Mouse (Mus musculus) frontal cortex, postnatal 25 days (tissue): ENCODE measurements around the gene BC067074.
"Not testable (repeated sequence)": the region's sequence is repeated elsewhere in the genome, so short reads cannot be mapped to it uniquely, and the experiment has no call there.

Experiments used
- DNase-seq, 2 experiments: peaks; one replicate each; pipeline ENCODE4 v3.0.0; 2022; ENCODE audit warnings: low spot score in 2 of 2

Gene BC067074

GRCm38 (mm10) chr13:113292975-113293706, at the start of gene BC067074:
Gene BC067074 (plus strand): TSS chr13:113293159.
- no peak for DNase-seq

DNA sequence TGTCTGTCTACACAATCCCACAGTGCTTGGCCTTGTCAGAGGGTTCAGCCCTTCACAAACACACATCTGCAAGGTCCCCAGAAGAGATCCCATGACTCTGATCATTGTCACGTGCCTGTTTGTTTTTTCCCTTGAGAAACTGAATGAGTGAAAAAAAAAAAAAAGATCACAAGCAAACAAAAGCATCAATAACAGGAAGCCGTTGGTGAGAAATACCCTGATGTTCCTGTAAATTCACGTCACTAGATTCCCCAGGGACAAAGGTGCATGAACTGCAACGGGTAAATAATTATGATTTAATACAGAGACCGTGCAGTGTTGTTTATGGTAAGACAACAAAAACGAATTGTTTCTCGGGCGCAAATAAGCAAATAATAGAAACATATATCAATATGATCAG, 47.9 kb upstream of the BC067074 start:
- DNase-seq: no peak

DNA sequence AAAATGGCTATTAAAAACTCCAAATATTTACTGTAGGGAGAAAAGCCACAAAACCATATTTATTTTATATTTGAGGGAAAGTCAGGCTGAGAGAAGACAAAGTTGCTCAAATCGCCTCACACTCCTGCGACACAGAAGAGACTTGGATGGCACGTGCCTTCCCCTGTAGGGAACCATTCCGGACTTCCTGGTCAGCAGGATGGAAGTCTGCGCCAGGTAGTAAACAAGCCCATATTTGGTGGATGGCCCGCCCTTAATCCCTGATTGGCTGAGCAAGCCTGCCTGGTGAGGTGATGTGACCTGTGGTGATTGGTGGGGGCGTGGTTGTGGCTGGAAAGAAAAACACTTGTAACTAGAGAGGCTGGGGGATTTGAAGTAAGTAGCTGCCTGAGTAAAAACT, 40.4 kb upstream of the BC067074 start:
- DNase-seq: not testable (repeated sequence)

DNA sequence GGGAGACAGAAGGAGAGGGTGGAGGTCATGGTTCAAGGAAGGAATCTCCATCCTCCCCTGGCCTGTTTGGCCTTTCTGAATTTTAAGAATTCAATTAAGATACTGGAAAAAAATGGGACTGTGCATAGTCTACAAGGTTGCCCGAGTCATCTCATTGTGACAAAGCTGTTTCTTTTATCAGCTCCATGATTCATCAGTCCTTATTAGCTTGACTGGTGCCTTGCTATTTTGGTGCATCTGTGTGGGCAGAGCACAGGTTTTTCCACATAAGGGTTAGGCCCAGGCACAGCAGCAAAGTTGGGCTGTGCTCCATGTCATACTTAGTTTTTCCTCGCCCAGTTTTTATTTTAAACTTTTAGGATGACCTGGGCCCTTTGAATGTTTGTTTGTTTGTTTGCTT, 36.2 kb upstream of the BC067074 start:
- no peak for DNase-seq

GRCm38 (mm10) chr13:113257190-113257589, 35.8 kb upstream of the BC067074 start:
- DNase-seq: no peak

DNA sequence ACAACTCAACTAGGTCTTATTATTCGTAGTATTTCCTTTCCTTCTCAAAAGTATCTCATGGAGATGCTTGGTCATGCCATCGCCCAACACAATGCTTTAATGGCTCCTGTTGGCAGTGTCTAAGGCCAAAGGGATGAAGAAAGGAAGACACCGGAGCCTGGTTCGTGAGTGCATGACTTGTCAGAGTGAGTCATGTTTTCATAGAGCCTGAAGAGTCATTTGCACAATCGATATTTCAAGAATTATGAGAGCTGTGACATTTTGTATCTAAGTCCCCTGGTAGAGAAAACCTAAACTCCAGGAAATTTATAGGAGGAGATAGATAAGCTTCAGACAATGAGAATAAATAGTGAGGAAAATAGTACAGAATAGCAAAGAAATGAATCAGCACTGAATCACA, 33.7 kb upstream of the BC067074 start:
- no peak for DNase-seq

DNA sequence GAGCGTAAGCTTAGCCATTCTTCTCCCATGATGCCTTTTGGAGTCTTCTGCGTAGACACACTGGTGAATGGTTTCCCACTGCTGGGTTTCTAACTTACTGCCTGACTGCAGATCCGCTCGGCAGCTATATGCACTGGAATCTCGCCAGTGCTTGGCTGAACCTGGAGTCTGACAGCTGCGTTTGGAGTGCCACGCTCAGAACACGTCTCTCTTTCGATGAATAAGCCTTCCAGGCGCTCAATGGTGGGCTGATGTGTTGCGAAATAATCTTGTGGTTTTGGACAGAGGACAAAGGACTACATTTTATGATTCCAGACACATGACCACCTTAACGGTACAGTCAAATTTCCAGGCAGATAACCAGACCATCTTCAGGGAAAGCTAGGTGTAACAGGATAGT, 30.1 kb upstream of the BC067074 start:
- DNase-seq: peak in 1 of 2 experiments; percentile 5

DNA sequence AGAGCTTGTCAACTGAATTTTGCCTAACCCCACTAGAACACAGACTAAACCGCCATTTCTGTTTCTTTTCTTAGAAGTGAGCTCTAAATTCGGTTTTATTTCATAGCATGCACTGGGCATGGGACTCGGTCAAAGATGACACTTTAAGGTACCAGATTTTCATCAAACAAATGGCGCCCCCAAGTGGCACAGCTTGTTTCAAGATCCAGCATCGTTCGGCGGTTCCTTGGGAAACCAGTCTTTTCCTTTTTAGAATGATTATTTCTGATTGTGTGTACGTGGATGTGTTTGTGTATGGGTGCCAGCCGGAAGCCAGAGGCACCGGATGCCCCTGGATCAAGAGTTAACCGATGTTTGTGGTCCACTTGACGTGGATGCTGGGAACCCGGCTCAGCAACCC, 27.7 kb upstream of the BC067074 start:
- DNase-seq: peak; percentile 47 to 49

GRCm38 (mm10) chr13:113266495-113266951, 26.4 kb upstream of the BC067074 start:
- peak; percentile 53 to 65 for DNase-seq

GRCm38 (mm10) chr13:113267204-113267603, 25.8 kb upstream of the BC067074 start:
- no peak for DNase-seq

DNA sequence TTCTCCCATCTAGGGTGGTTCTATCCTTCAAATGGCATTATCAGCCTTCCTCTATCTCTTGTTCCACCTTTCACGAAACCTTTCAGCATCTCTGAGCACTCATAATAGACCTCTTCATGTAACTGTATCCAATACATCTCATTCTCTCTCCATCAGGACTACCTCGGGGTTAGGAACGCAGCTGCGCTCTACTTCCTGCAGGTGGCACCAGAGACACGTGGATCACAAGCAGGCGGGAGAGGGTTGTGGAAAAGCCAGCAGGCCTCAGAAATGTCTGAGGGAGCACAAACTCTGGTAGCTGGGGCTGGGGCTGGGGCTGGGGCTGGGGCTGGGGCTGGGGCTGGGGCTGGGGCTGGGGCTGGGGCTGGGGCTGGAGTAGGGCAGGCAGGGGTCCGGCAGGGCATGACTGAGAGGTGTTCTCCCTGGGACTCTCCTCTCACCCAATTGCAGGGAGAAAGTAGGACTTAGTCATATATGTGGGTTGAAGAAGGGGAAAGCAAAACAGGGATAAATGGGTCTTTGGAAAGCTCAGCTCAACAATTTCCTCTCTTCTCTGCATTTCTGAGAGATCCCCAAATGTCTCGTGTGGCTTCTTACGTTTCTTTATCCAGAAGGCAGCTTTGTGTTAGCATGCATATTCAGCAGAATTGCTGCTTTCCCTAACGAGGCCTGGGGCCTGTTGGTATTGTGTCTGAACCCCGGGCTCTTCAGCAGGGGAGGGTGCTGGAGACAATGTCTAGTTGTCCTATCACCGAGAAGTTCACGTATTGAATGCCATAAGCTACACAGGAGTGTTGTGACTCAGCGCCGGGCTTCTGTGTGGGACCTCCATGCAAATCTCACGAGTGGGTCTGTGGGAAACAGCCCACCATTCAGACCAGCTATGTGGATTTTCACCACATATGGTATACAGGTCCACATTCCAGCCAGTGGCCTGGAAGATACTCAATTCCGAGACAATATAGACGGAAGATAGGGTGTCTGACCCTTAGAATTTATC, 22.9 kb upstream of the BC067074 start:
- DNase-seq: peak; percentile 72

DNA sequence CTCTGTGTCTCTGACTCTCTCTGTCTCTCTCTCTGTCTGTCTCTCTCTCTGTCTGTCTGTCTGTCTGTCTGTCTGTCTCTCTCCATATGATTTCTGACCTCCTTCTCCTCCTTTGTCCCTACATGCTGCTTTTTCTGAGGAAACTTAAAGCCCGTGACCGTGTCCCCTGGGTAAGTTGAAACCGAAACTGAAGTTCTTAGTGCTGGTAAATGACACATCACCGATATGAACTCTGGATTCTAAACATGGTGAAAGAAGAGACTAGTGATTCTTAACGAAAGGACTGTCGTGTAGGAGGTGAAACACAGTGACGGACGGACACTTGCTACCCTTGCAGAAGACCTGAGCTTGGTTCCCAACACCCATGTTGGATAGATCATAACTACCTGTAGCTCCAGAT, 21.8 kb upstream of the BC067074 start:
- DNase-seq: no peak

DNA sequence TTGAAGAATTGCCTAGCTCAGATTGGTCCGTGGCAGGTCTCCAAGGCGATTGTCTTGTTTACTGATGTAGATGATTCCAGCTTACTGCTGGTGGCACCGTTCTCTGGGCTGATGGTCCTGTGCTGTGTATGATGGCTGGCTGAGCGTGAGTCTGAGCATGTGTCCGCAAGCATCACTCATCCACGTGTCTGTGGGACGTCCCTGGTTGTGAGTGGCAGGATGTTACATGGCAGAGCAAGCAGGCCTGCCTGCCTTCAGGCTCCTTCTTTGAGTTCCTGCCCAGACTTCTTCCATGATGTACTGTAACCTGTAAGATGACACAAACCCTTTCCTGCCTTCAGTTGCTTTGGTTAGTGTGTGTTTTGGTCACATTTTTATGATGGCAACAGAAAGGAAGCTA, 5.8 kb upstream of the BC067074 start:
- DNase-seq: no peak

DNA sequence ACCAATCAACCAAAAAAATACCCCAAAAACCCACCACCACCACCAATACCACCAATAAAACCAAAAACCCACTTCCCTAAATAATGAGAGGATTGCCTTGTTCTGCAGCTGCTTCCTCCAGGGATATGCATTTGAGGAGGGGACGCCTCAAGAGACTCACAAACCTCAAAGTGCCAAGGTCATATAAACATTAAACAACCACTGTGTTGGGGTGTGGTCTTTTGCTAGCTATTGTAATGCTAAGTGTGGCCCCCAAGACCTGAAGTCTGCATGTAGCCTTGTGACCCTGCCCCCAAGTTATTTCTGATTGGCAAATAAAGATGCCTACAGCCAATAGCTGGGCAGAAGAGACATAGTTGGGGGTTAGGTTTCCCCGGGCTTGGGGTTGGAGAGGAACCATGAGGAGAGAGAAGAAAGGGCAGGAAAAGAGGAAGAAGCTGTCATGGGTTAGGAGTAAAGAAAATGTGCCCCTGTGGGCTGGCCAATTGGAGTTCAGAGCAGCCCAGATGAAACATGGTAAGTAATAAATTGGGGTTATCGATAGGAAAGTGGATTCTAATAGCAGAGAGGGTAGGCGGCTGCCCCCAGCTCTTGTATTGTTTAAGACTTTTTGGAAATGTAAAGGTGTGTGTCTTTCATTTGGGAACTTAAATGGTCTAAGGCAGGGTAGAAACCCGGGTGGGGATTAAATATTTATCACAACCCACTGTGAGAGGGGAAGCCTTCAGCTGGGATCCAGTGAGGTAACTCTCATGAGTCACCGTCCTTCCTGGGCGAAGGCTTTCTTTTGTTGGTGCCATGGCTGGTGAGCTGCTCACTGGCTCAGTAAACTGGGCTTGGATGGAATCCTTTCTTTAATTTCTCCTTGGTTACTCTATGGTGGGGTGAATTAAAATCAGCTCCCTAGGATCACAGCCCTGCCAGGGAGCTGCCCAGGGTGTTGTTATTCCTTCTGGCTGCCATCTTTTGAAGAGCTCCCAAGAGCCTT, 4.5 kb upstream of the BC067074 start:
- DNase-seq: no peak

DNA sequence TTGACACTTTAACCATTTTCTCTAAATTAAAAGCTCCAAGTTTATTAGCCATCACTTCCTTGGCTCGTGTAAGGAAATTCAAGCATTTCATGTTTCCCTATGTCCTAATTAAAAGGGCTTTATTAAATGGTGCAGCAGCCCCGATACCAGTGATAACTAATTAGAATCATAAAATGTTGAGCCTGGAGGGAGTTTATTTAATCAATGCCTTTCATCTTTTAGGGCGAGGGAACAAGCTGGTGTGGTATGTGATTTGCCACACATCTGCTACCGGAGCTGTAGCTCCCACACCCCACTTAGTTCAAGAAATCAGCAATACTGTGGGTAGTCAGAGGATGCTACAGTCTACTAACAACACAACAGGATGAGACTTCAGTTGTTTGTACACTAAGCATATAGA, 3.2 kb upstream of the BC067074 start:
- no peak for DNase-seq

DNA sequence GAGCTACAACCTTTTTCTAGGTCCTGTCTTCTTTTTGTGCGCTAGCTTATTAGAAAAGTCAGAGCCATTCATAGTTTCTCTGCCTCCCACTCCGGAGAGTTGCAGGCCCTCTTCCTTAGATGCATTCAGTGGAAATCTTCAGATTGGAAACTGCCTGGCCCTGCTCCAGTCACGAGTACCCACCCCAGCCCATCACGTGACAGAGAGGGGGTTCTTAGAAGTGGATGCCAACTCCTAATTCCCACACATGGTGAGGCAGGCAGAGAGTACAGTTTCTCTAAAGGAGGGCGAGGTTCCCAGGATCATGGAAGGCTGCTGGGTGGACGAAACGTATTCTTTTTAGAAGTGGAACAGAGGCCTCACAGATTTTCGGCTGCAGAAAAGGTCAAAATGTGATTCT, 958 bp upstream of the BC067074 start:
- DNase-seq: no peak

DNA sequence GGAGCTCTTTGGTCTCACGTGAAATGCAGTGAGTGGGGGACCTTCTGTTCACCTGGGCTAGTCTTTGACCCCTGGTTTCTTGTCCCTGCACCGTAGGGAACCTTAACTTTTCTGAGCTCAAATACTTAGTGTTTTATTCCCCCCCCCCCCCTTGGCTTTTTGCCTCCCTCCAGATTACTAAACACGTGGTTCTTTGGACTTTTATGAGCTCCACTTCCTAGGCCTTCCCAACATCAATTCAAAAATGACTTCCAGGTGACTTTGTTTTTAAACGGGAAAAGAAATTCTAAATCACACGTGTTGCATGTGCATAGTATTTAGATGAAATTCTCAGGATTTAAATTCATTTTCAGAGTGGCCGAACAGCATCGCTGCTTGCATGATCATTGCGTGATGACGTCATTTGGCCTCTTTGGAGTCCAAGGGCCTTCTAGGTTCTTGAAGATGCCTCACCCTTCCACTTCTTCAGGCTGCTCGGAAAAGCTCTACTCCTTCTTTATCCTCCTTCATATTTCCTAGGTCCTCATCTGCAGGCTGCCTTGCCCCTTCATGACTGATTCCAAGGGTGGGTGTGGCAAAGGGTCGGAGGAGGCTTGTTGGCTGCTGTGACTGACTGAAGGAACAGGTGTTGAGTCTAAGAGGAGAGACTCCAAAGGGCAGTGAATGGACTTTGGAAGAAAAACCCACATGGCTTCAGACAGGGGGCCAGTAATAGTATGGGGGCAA, 911 bp downstream of the BC067074 start:
- no peak for DNase-seq

- no peak for DNase-seq
Observed at GRCm38 (mm10) chr13:113295817-113296485, 3.0 kb downstream of the BC067074 start.

DNA sequence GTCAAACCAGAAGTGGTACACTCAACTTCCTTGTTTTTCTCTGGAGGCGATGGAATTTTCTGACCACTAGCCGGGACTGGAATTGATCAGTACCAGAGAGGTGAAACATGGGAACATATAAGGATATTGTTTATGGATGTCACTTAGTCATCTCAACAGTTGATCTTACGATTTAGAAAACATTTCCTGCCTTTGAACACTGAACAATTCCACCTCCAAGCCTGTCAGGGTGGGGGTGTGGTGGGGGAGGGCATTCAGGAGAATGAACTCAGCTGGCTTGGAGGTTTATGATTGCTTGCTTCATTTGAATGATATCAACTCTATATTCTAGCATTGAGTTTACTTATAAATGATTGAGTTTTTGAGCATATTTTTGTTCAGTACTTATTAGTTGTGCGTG, 13.6 kb downstream of the BC067074 start:
- DNase-seq: no peak

DNA sequence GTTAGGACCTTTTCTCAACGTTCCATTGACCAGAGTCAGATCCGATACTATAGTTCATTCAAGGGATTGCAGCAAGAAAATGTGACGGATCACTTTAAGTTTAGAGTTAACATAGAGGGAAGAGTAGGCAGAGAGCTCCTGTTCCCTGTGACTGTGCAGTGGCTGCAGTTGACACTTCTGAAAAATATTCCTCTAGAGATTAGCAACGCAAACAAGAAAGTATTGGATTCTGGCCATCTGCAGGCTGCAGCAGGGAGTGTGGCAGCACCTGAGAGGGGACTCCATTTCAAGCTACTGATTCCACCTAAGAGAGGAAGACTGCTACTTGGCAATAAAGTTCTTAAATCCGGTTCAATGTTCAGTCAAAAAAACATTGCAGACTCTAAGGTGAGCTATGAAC, 26.6 kb downstream of the BC067074 start:
- no peak for DNase-seq
